Mouse (Mus musculus): ENCODE results near the gene Armh4. TPM values are rescaled to one million over a fixed set of nuclear protein-coding genes. Genes with fewer than 3 reads are reported as not detected.

The Armh4 gene
- polyA plus RNA-seq, 1 experiment from 2014 or later: 18.8 TPM

GRCm38 (mm10) chr14:49719678-49720077, 63.5 kb downstream of the Armh4 start:
- Histone ChIP-seq H3K27ac (replicated peaks) (no peak overlapping the region), H3K4me1 (no peaks in the 10 kb centered on the region), H3K9me3 (no peaks in the 10 kb centered on the region), H3K36me3 (replicated peaks) (no peaks in the 10 kb centered on the region), H3K27me3 (replicated peaks; ENCODE audit: low read depth, poor library complexity, severe bottlenecking) (no peaks in the 10 kb centered on the region), H3K4me3 (no peak overlapping the region)
- DNase-seq (ENCODE audit: low spot score): no peak

- Histone ChIP-seq H3K36me3 (replicated peaks) (no peaks in the 10 kb centered on the region), H3K4me3 (no peak overlapping the region), H3K27ac (replicated peaks) (no peak overlapping the region), H3K4me1 (no peaks in the 10 kb centered on the region), H3K27me3 (replicated peaks; ENCODE audit: low read depth, poor library complexity, severe bottlenecking) (no peaks in the 10 kb centered on the region), H3K9me3 (no peaks in the 10 kb centered on the region)
- DNase-seq (ENCODE audit: low spot score): no peak
- WGBS: 42% methylated on average over 3 of the region's 3 CpGs
Measured at GRCm38 (mm10) chr14:49711016-49711415, 72.2 kb downstream of the Armh4 start.

- no peak overlapping the region for H3K27ac ChIP-seq (replicated peaks)
- 49% methylated on average over 3 of the region's 3 CpGs for WGBS
- H3K9me3 ChIP-seq: no peaks in the 10 kb centered on the region
- peaks cover 8% of the 10 kb centered on the region for H3K4me1 ChIP-seq
- no peaks in the 10 kb centered on the region for H3K27me3 ChIP-seq (replicated peaks; ENCODE audit: low read depth, poor library complexity, severe bottlenecking)
- no peak overlapping the region for H3K4me3 ChIP-seq
- H3K36me3 ChIP-seq (replicated peaks): no peaks in the 10 kb centered on the region
- no peak for DNase-seq (ENCODE audit: low spot score)
Measured at GRCm38 (mm10) chr14:49703432-49704200, 79.6 kb downstream of the Armh4 start.

GRCm38 (mm10) chr14:49679511-49680284, 103.5 kb downstream of the Armh4 start:
- no peaks in the 10 kb centered on the region for H3K36me3 ChIP-seq (replicated peaks)
- WGBS: 58% methylated on average over 5 of the region's 5 CpGs
- no peak for DNase-seq (ENCODE audit: low spot score)
- H3K4me3 ChIP-seq: no peak overlapping the region
- H3K4me1 ChIP-seq: peaks cover 15% of the 10 kb centered on the region
- H3K27me3 ChIP-seq (replicated peaks; ENCODE audit: low read depth, poor library complexity, severe bottlenecking): no peaks in the 10 kb centered on the region
- no peak overlapping the region for H3K27ac ChIP-seq (replicated peaks)
- H3K9me3 ChIP-seq: no peaks in the 10 kb centered on the region

- H3K9me3 ChIP-seq: no peaks in the 10 kb centered on the region
- no peak for DNase-seq (ENCODE audit: low spot score)
- no peak overlapping the region for H3K4me3 ChIP-seq
- H3K27ac ChIP-seq (replicated peaks): no peak overlapping the region
- 43% methylated on average over 2 of the region's 2 CpGs for WGBS
- no peaks in the 10 kb centered on the region for H3K36me3 ChIP-seq (replicated peaks)
- H3K27me3 ChIP-seq (replicated peaks; ENCODE audit: low read depth, poor library complexity, severe bottlenecking): no peaks in the 10 kb centered on the region
- peaks cover 9% of the 10 kb centered on the region for H3K4me1 ChIP-seq
Measured at GRCm38 (mm10) chr14:49676580-49676979, 106.6 kb downstream of the Armh4 start.

- DNase-seq (ENCODE audit: low spot score): no peak
- H3K27me3 ChIP-seq (replicated peaks; ENCODE audit: low read depth, poor library complexity, severe bottlenecking): no peaks in the 10 kb centered on the region
- H3K4me3 ChIP-seq: no peak overlapping the region
- 45% methylated on average over 4 of the region's 4 CpGs for WGBS
- no peaks in the 10 kb centered on the region for H3K36me3 ChIP-seq (replicated peaks)
- peaks cover 7% of the 10 kb centered on the region; the same call in 1 of the 2 replicates for H3K4me1 ChIP-seq
- H3K9me3 ChIP-seq: no peaks in the 10 kb centered on the region
- H3K27ac ChIP-seq (replicated peaks): no peak overlapping the region
Measured at GRCm38 (mm10) chr14:49660444-49660843, 122.7 kb downstream of the Armh4 start.

GRCm38 (mm10) chr14:49649191-49649590, 134.0 kb downstream of the Armh4 start:
- no peaks in the 10 kb centered on the region for H3K9me3 ChIP-seq
- H3K36me3 ChIP-seq (replicated peaks): no peaks in the 10 kb centered on the region
- no peaks in the 10 kb centered on the region for H3K4me1 ChIP-seq
- 76% methylated on average over 1 of the region's 1 CpGs for WGBS
- no peak for DNase-seq (ENCODE audit: low spot score)
- no peak overlapping the region for H3K4me3 ChIP-seq
- H3K27me3 ChIP-seq (replicated peaks; ENCODE audit: low read depth, poor library complexity, severe bottlenecking): no peaks in the 10 kb centered on the region
- no peak overlapping the region for H3K27ac ChIP-seq (replicated peaks)

- H3K36me3 ChIP-seq (replicated peaks): no peaks in the 10 kb centered on the region
- H3K4me1 ChIP-seq: no peaks in the 10 kb centered on the region
- no peak overlapping the region for H3K27ac ChIP-seq (replicated peaks)
- WGBS: 76% methylated on average over 1 of the region's 1 CpGs
- no peaks in the 10 kb centered on the region for H3K27me3 ChIP-seq (replicated peaks; ENCODE audit: low read depth, poor library complexity, severe bottlenecking)
- DNase-seq (ENCODE audit: low spot score): no peak
- no peak overlapping the region for H3K4me3 ChIP-seq
- no peaks in the 10 kb centered on the region for H3K9me3 ChIP-seq
Measured at GRCm38 (mm10) chr14:49637422-49637821, 145.8 kb downstream of the Armh4 start.

- no peak overlapping the region for H3K4me3 ChIP-seq
- H3K27ac ChIP-seq (replicated peaks): no peak overlapping the region
- H3K4me1 ChIP-seq: no peaks in the 10 kb centered on the region
- H3K27me3 ChIP-seq (replicated peaks; ENCODE audit: low read depth, poor library complexity, severe bottlenecking): no peaks in the 10 kb centered on the region
- WGBS: 47% methylated on average over 4 of the region's 4 CpGs
- no peak for DNase-seq (ENCODE audit: low spot score)
- H3K36me3 ChIP-seq (replicated peaks): no peaks in the 10 kb centered on the region
- H3K9me3 ChIP-seq: no peaks in the 10 kb centered on the region
Measured at GRCm38 (mm10) chr14:49626055-49626454, 157.1 kb downstream of the Armh4 start.

Other genes with a start within 250 kb of the Armh4 start
- gene Olfr722, start 118.6 kb upstream of the Armh4 start, polyA plus RNA-seq (2016; fragmentation: Nextera tagmentation; extraction: Ambion mirVana): not detected in 2 replicates
- gene Olfr723, start 148.4 kb upstream of the Armh4 start, polyA plus RNA-seq (2016; fragmentation: Nextera tagmentation; extraction: Ambion mirVana): not detected in 2 replicates
- not detected in 2 replicates for gene Olfr724, start 179.9 kb upstream of the Armh4 start, polyA plus RNA-seq (2016; fragmentation: Nextera tagmentation; extraction: Ambion mirVana)

Measured in embryonic facial prominence, embryonic 10.5 days (tissue).